Mouse (Mus musculus) adrenal gland, adult (tissue): ENCODE results near the gene Stk39.

Source experiments
- DNase-seq, 2 experiments: peaks; one replicate each; pipeline ENCODE4 v3.0.0; 2022 to 2023; ENCODE audit warnings: low spot score in 1 of 2; ENCODE audit not compliant: inconsistent age in 2 of 2

Stk39 gene

GRCm38 (mm10) chr2:68246284-68246683 is 225.8 kb downstream of the Stk39 start:
- no peak for DNase-seq

- no peak for DNase-seq
These were observed 227.5 kb downstream of the Stk39 start for GRCm38 (mm10) chr2:68244556-68244955.

- DNase-seq: no peak
These were observed 228.1 kb downstream of the Stk39 start for GRCm38 (mm10) chr2:68243879-68244553.

GRCm38 (mm10) chr2:68243273-68243672 is 228.8 kb downstream of the Stk39 start:
- no peak for DNase-seq

- no peak for DNase-seq
These were observed 230.0 kb downstream of the Stk39 start for GRCm38 (mm10) chr2:68242069-68242468.

- DNase-seq: no peak
These were observed 230.4 kb downstream of the Stk39 start for GRCm38 (mm10) chr2:68241640-68242039.

- DNase-seq: peak in 1 of 2 experiments; percentile 52
These were observed 232.7 kb downstream of the Stk39 start for GRCm38 (mm10) chr2:68239415-68239814.

- DNase-seq: no peak
These were observed 239.1 kb downstream of the Stk39 start for GRCm38 (mm10) chr2:68232929-68233328.

- no peak for DNase-seq
These were observed 242.2 kb downstream of the Stk39 start for GRCm38 (mm10) chr2:68229872-68230271.

GRCm38 (mm10) chr2:68229081-68229480 is 243.0 kb downstream of the Stk39 start:
- DNase-seq: no peak

- peak; percentile 42 to 89 for DNase-seq
These were observed 249.7 kb downstream of the Stk39 start for GRCm38 (mm10) chr2:68222227-68222873.

- peak in 1 of 2 experiments; percentile 49 for DNase-seq
These were observed 250.8 kb downstream of the Stk39 start for GRCm38 (mm10) chr2:68221226-68221625.

- peak in 1 of 2 experiments; percentile 16 for DNase-seq
These were observed 252.2 kb downstream of the Stk39 start for GRCm38 (mm10) chr2:68219823-68220222.

- no peak for DNase-seq
These were observed 256.9 kb downstream of the Stk39 start for GRCm38 (mm10) chr2:68215176-68215575.

- DNase-seq: peak in 1 of 2 experiments; percentile 60
These were observed 257.7 kb downstream of the Stk39 start for GRCm38 (mm10) chr2:68214400-68214799.

- DNase-seq: no peak
These were observed 260.6 kb downstream of the Stk39 start for GRCm38 (mm10) chr2:68211443-68211842.

GRCm38 (mm10) chr2:68196245-68196644 is 275.8 kb downstream of the Stk39 start:
- DNase-seq: no peak

GRCm38 (mm10) chr2:68194444-68194843 is 277.6 kb downstream of the Stk39 start:
- no peak for DNase-seq

- no peak for DNase-seq
These were observed 278.6 kb downstream of the Stk39 start for GRCm38 (mm10) chr2:68193465-68193837.

- DNase-seq: no peak
These were observed 279.2 kb downstream of the Stk39 start for GRCm38 (mm10) chr2:68192605-68193464.

- no peak for DNase-seq
These were observed 295.6 kb downstream of the Stk39 start for GRCm38 (mm10) chr2:68176425-68176824.

- peak; percentile 12 to 75 for DNase-seq
These were observed 300.8 kb downstream of the Stk39 start for GRCm38 (mm10) chr2:68171306-68171705.
